Mouse (Mus musculus): Measurements from ENCODE around the gene Hoxb4. TPM values are rescaled to one million over a fixed set of nuclear protein-coding genes. Genes with fewer than 3 reads are reported as not detected.

Hoxb4 gene
- polyA plus RNA-seq, 1 experiment from 2014 or later = 4.1 TPM

- H3K27me3 ChIP-seq (ENCODE audit: control insufficient read depth, insufficient read depth, low read length) = no peaks in the 10 kb centered on the region
- no peak overlapping the region for H3K9ac ChIP-seq (replicated peaks; ENCODE audit: low read depth, low read length)
- no peak for ATAC-seq (ENCODE audit: low read depth)
- H3K36me3 ChIP-seq (ENCODE audit: control insufficient read depth, insufficient read depth, low read length) = no peaks in the 10 kb centered on the region
- WGBS = 24% methylated on average over 5 of the region's 5 CpGs
- H3K4me1 ChIP-seq (ENCODE audit: control insufficient read depth, insufficient read depth, low read length) = 0 out of 2 replicates have a peak, but pooled peaks cover 12% of the 10 kb centered on the region
- H3K27ac ChIP-seq (ENCODE audit: low read depth, low read length) = no peak overlapping the region
- H3K4me2 ChIP-seq (ENCODE audit: low read depth, low read length) = no peak overlapping the region
- H3K9me3 ChIP-seq (ENCODE audit: control insufficient read depth, low read length) = no peaks in the 10 kb centered on the region
- no peak overlapping the region for H3K4me3 ChIP-seq (ENCODE audit: low read depth, low read length)
Measured at GRCm38 (mm10) chr11:96368686-96369085, 50.6 kb downstream of the Hoxb4 start.

- Histone ChIP-seq H3K4me3 (ENCODE audit: low read depth, low read length) (no peak overlapping the region), H3K27me3 (ENCODE audit: control insufficient read depth, insufficient read depth, low read length) (no peaks in the 10 kb centered on the region), H3K4me1 (ENCODE audit: control insufficient read depth, insufficient read depth, low read length) (0 out of 2 replicates have a peak, but pooled peaks cover 12% of the 10 kb centered on the region), H3K9me3 (ENCODE audit: control insufficient read depth, low read length) (no peaks in the 10 kb centered on the region), H3K9ac (replicated peaks; ENCODE audit: low read depth, low read length) (no peak overlapping the region), H3K36me3 (ENCODE audit: control insufficient read depth, insufficient read depth, low read length) (no peaks in the 10 kb centered on the region), H3K27ac (ENCODE audit: low read depth, low read length) (no peak overlapping the region), H3K4me2 (ENCODE audit: low read depth, low read length) (no peak overlapping the region)
- WGBS = 29% methylated on average over 7 of the region's 7 CpGs
- no peak for ATAC-seq (ENCODE audit: low read depth)
Measured at GRCm38 (mm10) chr11:96369140-96369539, 51.1 kb downstream of the Hoxb4 start.

MicroRNA genes within 50 kb of the gene (microRNA counts, 519-probe panel; counts per million panel counts)
- microRNA mmu-miR-10a = 6,549 counts per million, percentile 93 among the panel's probes with 10 or more counts

Small RNAs within 50 kb of the gene (microRNA-seq; reads per million reads assigned to microRNA genes)
- 168,918 reads per million, percentile 100 among the genes with 10 or more reads in this experiment for gene Mir10a

Other genes starting within 250 kb of the Hoxb4 start
- 854 and 1,068 TPM in 2 replicates for gene Atp5g1, start 242.6 kb upstream of the Hoxb4 start, polyA plus RNA-seq (2014; fragmentation: Nextera tagmentation; extraction: Ambion mirVana)
- gene Calcoco2, start 206.3 kb upstream of the Hoxb4 start, polyA plus RNA-seq (2014; fragmentation: Nextera tagmentation; extraction: Ambion mirVana) = not detected in 2 replicates
- 0.27 TPM in 1 of 2 replicates, not detected in the other for gene Ttll6, start 184.5 kb upstream of the Hoxb4 start, polyA plus RNA-seq (2014; fragmentation: Nextera tagmentation; extraction: Ambion mirVana)
- not detected in 2 replicates for gene Hoxb13, start 124.0 kb upstream of the Hoxb4 start, polyA plus RNA-seq (2014; fragmentation: Nextera tagmentation; extraction: Ambion mirVana)
- gene Hoxb9, start 46.8 kb upstream of the Hoxb4 start, polyA plus RNA-seq (2014; fragmentation: Nextera tagmentation; extraction: Ambion mirVana) = 106 and 114 TPM in 2 replicates
- gene Hoxb8, start 36.4 kb upstream of the Hoxb4 start, polyA plus RNA-seq (2014; fragmentation: Nextera tagmentation; extraction: Ambion mirVana) = 78.6 and 120 TPM in 2 replicates
- 120 and 133 TPM in 2 replicates for gene Hoxb7, start 31.6 kb upstream of the Hoxb4 start, polyA plus RNA-seq (2014; fragmentation: Nextera tagmentation; extraction: Ambion mirVana)
- 138 and 141 TPM in 2 replicates for gene Hoxb6, start 25.8 kb upstream of the Hoxb4 start, polyA plus RNA-seq (2014; fragmentation: Nextera tagmentation; extraction: Ambion mirVana)
- gene Hoxb5, start 14.9 kb upstream of the Hoxb4 start, polyA plus RNA-seq (2014; fragmentation: Nextera tagmentation; extraction: Ambion mirVana) = 49.1 and 52.4 TPM in 2 replicates
- 13.5 and 13.9 TPM in 2 replicates for gene Hoxb3, start 5.1 kb downstream of the Hoxb4 start, polyA plus RNA-seq (2014; fragmentation: Nextera tagmentation; extraction: Ambion mirVana)
- 45.2 and 48.5 TPM in 2 replicates for gene Hoxb2, start 32.3 kb downstream of the Hoxb4 start, polyA plus RNA-seq (2014; fragmentation: Nextera tagmentation; extraction: Ambion mirVana)
- 0.62 and 0.96 TPM in 2 replicates for gene Hoxb1, start 47.5 kb downstream of the Hoxb4 start, polyA plus RNA-seq (2014; fragmentation: Nextera tagmentation; extraction: Ambion mirVana)
- 9.5 and 10.8 TPM in 2 replicates for gene Skap1, start 146.3 kb downstream of the Hoxb4 start, polyA plus RNA-seq (2014; fragmentation: Nextera tagmentation; extraction: Ambion mirVana)

Data from neural tube, embryonic 14.5 days (tissue).